Mouse (Mus musculus) frontal cortex, postnatal 14 days (tissue): ENCODE data around the gene Trmt1.

Experiments used
- DNase-seq, 2 experiments: peaks; one replicate each; pipeline ENCODE4 v3.0.0; 2022; ENCODE audit warnings: low spot score in 2 of 2

Gene Trmt1

DNA sequence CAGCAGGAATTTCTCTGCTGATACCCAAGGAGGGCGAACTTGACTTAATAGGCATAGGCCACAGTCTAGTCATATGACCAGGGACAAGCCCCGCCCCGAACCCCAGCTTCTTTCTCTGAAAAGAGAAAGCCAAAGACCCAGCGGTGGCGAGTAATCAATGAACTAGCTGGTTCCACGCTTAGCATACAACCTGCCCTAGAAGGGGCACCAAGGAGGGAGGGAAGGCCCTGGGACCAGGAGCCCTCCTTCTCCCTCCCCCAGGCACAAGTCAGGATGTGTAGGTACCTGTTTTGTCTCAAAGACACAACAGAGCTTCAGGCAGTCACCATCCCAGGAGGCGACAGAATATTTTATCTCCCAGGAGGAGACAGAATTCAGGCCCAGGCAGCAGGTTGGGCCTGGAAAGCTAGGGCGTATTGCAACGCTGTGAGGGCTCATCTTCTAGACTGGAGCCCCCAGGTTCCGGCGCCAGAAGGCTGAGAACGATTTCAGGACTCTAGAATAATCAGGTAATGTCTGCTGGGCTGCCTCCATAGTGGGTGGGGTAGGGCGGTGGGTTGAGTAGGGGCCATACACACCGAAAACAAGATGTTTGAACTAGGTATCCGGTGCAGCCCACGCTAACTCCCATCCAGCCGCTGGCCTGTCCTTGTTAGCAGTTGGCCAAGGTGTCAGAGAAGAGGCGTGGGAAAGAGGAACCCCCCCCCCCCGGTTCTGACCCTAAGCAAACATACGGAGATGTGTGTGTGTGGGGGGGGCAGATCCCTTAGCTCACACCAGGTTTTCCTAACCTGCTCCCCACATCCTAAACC lies at the start of gene Trmt1:
TSS of gene Trmt1 (plus strand) at position 117 of the 812 bp plus-strand sequence.
- no peak for DNase-seq

DNA sequence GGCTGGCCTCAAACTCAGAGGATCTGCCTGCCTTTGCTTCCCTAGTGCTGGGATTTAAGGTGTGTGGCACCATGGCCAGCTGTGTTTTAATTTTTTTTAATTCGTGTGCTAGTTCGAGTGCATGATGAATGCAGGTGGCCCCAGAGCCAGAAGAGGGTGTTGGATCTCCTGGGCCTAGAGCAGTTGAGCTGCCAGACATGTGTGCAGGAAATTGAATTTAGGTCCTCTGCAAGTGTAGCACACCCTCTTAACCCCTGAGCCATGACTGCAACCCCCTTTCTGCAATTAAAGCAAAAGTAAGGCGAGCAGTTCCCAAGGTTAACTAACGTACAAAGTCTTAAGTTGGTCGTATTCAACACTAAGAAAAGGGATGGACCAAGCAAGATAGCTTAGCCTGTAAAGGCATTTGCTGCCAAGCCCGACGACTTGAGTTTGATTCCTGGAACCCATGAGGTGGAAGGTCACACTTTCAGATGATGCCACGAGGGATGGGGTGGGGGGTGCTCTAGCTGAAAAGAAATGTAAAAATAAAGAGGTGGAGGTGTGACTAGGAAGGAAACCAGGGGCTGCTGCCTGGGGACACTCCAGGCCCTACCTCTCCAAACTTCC lies 48.1 kb upstream of the Trmt1 start:
- no peak for DNase-seq

DNA sequence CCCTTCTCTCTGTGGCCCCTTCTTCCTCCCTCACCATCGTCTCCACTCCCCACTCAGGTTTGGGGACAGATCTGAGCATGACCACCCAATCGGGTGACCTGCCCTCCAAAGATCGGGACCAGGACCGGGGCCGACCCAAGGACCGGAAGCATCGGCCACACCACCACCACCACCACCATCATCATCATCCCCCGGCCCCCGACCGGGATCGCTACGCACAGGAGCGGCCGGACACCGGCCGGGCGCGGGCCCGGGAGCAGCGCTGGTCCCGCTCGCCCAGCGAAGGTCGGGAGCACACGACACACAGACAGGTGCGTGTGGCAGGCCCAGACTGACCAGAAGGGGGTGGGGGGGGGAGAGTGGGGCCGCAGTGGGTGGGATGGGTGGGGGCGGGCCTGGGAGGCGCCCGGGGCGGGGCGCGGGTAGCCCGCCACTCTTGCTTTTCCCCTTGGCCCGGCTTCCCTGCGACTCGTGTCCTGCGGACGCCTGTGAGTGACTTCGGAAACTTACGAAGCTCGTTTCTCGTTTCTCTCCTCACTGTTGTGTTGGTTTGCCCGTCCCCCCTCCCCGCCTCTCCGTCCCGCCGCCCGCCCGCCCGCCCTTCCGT lies 47.4 kb upstream of the Trmt1 start:
- DNase-seq: no peak

DNA sequence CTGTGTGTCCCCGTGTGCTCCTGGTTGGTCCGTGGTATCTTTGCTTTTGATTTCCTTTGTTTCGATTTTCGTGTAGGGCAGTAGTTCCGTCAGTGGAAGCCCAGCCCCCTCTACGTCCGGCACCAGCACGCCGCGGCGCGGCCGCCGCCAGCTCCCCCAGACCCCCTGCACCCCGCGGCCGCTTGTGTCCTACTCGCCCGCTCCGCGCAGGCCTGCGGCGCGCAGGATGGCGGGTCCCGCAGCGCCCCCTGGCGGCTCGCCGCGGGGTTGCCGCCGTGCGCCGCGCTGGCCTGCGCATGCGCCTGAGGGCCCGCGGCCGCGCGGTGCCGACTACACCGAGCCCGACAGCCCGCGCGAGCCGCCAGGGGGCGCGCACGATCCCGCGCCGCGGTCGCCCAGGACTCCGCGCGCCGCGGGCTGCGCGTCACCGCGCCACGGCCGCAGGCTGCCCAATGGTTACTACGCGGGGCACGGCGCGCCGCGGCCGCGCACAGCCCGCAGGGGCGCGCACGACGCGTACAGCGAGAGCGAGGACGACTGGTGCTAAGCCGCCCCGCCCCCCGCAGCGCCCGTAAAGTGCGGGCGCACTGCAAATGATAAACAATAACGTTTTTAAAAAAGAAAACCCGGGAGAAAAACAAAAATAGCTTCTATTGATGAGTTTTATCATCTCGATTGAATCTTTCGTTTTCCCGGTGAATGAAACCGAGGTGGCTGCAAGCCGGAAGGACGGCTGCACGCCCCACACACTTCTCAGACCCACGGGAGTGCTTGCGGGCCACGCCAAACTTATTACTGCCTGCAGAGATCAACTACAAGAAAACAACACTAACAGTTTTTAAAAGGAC lies 46.7 kb upstream of the Trmt1 start:
- peak; percentile 82 to 84 for DNase-seq

DNA sequence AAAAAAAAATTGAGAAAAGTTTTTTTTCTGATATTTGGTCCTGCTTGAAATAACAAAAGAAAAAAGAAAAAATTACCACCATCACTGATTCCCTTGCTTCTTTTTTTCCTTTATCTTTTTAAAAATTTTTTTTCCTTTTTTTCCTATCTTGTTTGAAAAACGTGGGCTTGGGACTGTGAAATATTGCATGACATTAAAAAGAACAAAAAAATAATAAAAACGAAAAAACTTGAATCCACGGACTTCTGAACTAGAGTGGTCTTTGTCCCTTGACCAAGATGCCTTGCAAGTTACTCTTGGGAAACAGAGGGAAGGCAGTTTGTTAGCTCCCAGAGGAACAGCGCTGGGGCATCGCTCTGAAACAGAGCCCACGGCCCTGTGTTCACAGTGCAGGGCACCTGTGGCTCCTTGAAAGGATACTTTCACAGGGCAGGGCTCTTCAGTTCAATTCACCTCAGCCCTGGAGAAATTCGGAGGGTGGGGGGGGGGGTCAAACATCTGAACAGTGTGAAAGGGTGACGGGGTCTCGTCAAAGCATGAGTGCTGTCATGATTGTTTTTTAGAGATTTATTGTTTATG lies 46.0 kb upstream of the Trmt1 start:
- DNase-seq: no peak

DNA sequence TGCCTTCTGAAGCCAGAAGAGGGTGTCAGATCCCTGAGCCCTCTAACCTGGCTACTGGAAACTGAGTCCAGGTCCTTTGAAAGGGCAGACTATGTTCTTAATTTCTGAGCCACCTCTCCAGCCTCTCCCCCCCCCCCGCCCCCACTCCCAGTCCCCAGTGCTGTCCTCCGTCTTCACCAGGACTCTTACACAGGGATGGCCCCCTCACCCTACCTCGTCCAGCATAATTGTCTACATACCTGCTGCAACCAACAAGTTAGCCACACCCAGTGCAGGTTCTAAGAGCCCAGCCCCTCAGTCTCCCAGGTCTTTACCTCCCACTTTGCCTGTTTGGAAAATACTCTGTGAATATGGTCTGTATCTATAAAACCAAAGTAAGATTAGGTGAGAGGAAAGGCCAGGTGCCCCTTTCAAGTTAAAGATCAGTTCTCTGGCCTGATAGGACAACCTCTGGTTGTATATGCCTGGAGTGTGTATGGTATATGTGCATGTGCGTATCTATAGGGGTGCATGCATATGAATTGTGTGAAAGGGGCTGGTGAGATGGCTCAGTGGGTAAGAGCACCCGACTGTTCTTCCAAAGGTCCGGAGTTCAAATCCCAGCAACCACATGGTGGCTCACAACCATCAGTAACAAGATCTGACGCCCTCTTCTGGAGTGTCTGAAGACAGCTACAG lies 45.4 kb upstream of the Trmt1 start:
- DNase-seq: no peak

DNA sequence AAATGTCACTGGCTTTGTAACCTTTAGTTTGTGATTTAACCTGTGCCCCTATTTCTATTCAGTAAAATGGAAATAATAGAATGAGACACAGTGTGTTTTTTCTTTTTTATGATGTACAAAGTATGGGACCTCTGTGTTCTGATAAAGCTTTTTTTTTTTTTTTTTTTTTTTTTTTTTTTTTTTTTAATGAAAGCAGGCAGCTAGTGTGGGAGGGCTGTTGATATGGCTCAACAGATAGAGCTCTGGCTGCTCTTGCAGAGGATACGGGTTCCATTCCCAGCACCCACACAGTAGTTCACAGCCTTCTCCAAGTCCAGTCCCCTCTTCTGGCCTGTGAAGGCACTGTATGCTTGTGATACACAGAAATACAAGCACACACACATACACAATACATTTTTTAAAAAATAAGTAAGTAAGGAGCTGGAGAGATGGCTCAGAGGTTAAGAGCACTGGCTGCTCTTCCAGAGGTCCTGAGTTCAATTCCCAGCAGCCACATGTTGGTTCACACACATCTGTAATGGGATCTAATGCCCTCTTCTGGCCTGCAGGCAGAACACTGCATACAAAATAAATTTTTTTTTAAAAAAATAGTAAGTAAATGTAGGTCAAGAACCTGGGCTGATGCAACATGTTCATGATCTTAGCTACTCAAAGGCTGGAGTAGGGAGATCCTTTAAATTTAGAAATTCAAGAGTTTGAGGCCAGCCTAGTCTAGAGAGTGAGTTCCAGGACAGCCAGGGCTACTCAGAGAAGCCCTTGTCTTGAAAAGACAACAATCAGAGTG lies 44.3 kb upstream of the Trmt1 start:
- no peak for DNase-seq

DNA sequence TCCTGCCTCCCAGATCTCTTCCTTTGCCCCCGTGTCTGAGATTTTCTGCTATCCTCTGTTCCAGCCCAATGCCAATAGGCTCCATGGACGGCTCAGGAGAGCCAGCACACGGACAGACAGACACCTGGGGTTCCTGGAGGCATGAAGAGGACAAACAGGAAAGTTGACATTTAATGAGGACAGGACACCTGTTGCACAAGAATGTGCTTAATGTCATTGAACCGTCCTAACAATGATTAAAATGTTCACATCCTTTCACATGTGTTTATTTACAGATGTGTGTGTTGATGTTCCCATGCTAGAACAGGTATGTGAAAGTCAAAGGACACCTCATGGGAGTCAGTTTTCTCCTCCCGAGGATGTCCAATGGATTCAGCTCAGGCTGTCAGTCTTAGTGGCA lies 43.1 kb upstream of the Trmt1 start:
- no peak for DNase-seq

DNA sequence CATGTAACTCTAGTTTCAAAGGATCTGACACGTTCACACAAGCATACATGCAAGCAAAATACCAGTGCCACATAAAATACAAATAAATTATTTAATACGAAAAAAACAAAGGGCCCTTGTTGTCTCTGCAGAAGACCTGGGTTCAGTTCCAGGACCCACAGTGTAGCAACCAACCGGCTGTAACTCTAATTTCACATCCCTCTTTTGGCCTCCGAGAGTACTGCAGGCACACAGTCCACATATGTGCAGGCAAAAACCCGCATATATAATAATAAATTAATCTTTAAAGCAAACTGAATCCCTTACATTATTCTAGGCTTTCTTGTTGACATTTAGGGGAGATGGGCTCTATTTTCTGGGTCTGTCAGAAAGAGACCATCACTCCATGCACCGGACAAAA lies 39.3 kb upstream of the Trmt1 start:
- DNase-seq: no peak

DNA sequence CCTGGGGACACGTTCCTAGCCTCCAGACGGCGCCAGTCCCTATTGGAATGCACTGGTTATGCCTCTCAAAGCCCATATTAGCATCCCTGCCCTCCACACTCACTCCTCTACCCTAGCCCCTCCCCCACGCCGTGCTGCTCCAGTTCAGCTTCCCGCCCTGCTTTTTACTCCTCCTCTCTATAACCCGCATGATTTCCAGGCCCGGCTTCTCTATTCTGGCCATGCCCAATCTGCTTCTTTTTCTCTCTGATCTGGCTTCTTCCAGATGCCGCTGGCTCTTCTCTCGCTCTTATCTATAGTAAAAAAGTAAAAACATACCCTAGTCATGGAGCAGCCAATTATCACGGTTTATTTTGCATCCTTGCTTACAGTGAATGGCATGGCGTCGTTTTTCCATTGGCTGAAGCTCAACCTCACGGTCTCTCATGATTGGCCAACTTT lies 38.6 kb upstream of the Trmt1 start:
- no peak for DNase-seq

DNA sequence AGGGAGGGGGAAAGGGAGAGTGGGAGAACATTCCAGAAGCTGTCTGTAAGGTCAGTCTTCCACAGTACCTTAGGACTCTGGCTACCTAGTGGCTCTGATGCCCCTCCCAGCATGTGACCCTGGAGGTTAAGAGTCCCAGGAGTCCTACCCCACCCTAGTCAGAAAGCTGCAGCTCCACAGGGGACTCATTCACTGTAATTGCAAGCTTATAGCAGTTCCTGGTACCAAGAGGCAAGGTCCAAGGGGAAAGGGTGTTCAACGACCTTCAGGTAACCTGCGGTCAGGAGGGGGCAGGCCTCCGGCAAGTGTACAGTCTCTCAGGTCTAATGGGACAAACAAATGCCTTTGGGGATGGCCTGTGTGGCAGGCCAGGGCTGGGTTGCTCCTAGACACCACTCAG lies 35.9 kb upstream of the Trmt1 start:
- DNase-seq: no peak

DNA sequence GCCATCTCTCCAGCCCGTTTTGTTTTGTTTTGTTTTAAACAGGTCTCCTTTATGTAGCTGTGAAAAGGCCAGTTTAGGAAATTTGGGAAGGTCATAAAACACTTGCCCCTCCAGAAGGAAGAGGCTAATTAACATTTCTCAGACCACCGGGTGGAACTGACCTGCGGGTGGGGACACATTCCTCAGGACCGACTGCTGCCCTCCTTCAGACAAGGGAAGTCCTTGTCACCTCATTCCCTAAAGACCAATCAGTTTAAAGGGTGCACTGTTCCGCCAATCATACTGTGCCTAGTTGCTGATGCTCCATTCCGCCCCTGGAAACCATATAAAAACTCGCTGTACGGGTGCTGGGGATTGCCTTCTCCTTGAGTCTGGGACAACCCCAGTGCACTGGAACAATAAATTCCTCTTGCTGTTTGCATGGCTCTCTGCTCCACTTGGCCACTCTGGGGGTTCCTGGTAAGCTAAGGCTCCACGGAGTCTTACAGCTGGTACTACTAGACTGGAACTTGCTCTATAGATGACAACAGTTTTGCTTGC lies 32.9 kb upstream of the Trmt1 start:
- DNase-seq: no peak

DNA sequence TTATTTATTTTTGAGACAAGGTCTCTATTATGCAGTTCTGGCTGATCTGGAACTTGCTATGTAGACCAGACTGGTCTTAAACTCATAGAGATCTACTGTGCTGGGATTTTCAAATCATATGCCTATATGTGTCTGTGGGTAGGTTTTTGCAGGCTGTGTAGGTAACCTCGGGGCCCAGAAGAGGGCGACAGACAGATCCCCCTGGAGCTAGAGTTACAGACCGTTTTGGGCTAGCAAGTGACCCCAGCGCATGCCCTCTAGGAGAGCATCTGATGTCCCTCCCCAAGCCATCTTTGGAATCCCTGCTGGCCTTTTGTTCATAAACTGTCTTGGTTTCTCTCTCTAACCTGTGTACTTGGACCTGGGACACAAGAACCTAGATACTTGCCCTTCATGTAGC lies 31.5 kb upstream of the Trmt1 start:
- no peak for DNase-seq

DNA sequence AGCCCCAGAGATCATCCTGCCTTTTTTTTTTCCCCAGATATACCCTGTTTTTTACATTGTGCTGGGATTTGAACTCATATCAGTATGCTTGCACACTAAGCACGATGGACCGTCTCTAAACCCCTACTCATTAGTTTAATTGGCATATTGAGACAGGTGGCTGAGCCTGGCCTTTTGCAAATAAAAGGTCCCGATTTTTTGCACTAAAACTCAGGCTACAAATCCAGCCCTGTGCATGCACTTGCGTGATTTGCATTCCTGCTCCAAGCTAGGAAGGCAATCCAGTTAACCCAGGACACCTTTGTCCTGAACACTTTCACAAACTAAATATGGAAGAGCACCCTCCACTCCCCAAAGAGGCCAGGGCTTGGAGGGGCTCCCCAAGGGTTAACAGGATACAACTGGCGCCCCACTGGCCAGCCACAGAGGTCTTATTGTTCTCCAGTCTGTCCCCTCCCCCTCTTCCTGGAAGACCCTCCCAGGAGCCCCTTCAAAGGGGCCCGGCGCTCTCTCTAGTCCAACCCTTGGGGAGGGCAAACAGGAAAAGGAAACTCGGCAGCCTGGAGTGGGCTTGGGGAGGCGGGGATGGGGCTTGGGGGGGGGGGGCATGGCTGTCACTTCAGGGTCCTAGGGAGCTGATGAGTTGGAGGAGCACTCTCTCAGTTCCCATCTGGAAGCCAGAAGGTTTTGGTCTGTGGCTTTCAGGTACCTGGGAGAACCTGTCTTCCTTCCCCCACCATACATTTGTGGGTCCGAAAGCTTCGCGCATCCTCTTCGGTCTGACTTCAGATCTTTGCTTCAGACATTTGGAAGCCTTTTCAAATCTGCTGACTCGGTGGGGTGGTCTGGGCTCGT lies 30.5 kb upstream of the Trmt1 start:
- no peak for DNase-seq

DNA sequence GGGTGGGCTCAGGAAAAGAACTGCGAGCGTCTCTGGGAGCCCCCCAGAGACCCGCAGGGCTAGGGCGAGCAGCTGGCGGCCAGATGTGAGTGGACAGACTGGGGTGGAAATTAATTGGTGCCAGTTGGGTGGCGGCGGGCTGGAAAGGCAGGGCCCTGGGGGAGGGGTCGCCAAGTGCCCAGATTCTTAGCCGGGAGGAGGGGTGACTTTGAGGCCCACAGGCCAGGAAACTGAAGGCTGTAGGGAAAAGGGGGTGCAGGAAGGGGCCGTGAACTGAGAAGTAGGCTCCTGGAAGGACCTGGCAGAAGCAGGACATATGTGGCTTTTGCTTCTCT lies 29.9 kb upstream of the Trmt1 start:
- DNase-seq: no peak

DNA sequence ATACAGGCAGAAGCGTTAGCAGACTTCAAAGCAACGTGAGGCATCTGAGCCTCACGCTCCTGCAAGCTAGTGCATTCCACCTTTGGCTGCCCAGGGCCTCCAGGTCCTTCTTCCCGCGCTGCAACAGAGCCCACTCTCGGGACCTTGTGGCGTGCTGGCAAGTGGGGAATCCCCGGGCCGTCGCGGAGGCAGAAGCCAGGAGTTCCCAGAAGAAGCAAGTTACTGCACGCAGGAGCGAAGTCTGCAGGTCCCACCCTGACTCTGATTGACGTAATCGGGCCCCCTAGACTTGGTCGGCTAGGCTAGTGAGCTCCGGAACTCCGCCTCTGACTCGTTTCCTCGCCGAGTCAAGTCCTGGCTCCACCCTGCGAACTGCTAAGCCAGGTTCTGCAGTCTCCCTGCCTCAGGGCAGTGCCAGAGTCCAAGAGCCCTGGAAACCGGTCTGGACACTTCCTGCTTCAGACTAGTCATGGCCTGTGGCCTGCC lies 29.4 kb upstream of the Trmt1 start:
- DNase-seq: no peak

DNA sequence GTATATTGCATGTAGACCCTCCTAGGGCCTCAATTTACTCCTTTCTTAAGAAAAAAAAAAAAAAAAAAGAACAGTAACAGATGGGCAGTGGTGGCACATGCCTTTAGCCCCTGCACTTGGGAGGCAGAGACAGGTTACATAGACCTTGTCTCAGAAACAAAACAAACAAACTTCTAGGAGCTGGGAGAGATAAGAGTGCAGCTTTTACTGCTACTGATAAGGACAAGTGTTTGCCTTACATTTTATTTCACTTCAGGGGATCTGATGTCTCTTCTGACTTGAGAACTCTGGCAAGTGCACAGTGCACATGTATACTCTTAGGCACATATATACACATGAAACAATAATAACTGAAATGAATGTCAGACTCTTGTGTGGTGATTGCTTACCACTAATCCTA lies 28.9 kb upstream of the Trmt1 start:
- no peak for DNase-seq

DNA sequence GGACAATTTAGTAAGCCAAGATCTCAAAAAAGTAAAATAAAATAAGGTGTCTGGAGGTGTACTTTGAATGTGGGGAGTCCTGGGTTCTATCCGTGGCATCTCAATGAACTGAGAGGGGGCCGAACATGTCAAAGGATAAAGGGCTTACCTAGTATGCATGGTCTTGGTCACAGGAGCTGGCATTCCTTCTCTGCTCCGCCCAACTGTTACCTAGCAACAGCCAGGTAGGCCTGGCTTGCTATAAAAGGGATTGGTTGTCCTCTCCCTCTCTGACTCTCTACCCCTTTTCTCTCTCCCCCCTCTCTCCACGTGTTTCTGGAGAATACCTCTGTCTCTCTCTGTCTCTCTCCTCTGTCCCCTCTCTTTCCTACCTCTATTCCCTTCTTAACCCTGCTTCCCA lies 28.4 kb upstream of the Trmt1 start:
- DNase-seq: no peak

DNA sequence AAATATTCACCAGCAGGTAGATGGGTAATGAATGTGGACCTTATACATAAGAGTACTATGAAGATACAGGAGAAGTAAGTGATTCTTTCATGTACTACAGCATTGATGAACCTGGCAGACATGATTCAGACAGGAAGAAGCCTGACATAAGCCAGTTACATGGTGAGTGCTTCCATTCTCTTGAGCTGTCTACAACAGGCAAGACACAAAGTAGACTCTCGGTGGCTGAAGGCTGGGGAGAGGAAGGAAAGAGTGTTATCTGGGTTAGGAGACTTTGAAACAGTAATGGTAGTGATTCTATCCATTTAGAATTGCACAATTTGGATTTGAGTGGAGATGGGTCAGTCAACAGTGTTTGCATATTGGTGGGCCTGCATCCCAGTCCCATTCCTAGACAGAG lies 27.2 kb upstream of the Trmt1 start:
- no peak for DNase-seq
